Mouse (Mus musculus) monocyte, adult 5-6 weeks (primary cell): ENCODE data around the gene Taf1d. TPM values are rescaled to one million over a fixed set of nuclear protein-coding genes. Genes with fewer than 3 reads are reported as not detected.

Experiments
- total RNA-seq: library from RNA; stranded (forward); fragments of 200-1000, 200-491, 200-594 nt; gene quantifications from 3 replicates; pipeline ENCODE4 v1.2.3, GENCODE M21; 2017

Gene Taf1d
- total RNA-seq, 1 experiment from 2014 or later, result 864 TPM

Other genes starting within 250 kb of the Taf1d start
- not detected in 3 replicates for gene Hephl1, start 194.1 kb upstream of the Taf1d start, total RNA-seq
- gene Vstm5, start 67.2 kb upstream of the Taf1d start, total RNA-seq, result not detected in 3 replicates
- gene Med17, start 26.3 kb upstream of the Taf1d start, total RNA-seq, result 30.7 to 46.5 TPM (median 45.6 TPM) in 3 replicates
- gene 4931406C07Rik, start 234 bp downstream of the Taf1d start, total RNA-seq, result 7.0 to 15.9 TPM (median 14.3 TPM) in 3 replicates
- gene Cep295, start 51.6 kb downstream of the Taf1d start, total RNA-seq, result 24.6 to 64.0 TPM (median 35.3 TPM) in 3 replicates
- 1.8 to 2.1 TPM in 2 of 3 replicates, not detected in the other for gene Smco4, start 187.2 kb downstream of the Taf1d start, total RNA-seq